Mouse (Mus musculus): Measurements from ENCODE around the gene 1700080O16Rik.

The 1700080O16Rik gene

GRCm38 (mm10) chrX:51972672-51973071 lies at the start of gene 1700080O16Rik:
Gene 1700080O16Rik (minus strand): TSS chrX:51972772.
- DNase-seq = no peak

GRCm38 (mm10) chrX:52017660-52018059 lies 45.1 kb upstream of the 1700080O16Rik start:
- DNase-seq = peak; percentile 31

GRCm38 (mm10) chrX:52000072-52000471 lies 27.5 kb upstream of the 1700080O16Rik start:
- DNase-seq = no peak

GRCm38 (mm10) chrX:51999426-51999825 lies 26.9 kb upstream of the 1700080O16Rik start:
- DNase-seq = no peak

GRCm38 (mm10) chrX:51976361-51976760 lies 3.8 kb upstream of the 1700080O16Rik start:
- no peak for DNase-seq

- no peak for DNase-seq
Observed at GRCm38 (mm10) chrX:51974618-51975017, 2.0 kb upstream of the 1700080O16Rik start.

- DNase-seq = no peak
Observed at GRCm38 (mm10) chrX:51948071-51948470, 24.5 kb downstream of the 1700080O16Rik start.

- no peak for DNase-seq
Observed at GRCm38 (mm10) chrX:51938076-51938475, 34.5 kb downstream of the 1700080O16Rik start.

GRCm38 (mm10) chrX:51919091-51919490 lies 53.5 kb downstream of the 1700080O16Rik start:
- DNase-seq = no peak

Measured in kidney, adult 11 months (tissue).